Mouse (Mus musculus): ENCODE measurements around the gene Caln1.

Gene Caln1

DNA sequence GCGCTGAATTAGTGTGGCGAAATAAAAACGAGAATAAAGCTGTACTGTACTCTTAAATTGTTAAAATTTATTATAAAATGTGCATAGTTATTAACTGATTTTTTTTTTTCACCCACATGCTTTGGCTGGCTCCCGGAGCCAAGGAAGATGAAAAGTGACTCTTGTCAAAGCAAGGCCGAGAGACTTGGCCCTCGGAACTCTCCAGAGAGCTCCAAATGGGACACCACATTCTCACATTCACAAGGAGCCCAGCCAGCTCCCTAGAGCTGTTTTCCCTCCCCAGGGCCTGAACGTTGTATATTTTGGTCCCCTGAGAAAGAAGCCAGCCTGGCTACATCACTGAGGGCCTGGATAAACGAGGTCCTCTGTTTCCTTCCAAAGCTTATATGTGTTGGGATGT is 25.1 kb downstream of the Caln1 start:
- in situ Hi-C loops (cut with MboI, MseI) = no loop called here

DNA sequence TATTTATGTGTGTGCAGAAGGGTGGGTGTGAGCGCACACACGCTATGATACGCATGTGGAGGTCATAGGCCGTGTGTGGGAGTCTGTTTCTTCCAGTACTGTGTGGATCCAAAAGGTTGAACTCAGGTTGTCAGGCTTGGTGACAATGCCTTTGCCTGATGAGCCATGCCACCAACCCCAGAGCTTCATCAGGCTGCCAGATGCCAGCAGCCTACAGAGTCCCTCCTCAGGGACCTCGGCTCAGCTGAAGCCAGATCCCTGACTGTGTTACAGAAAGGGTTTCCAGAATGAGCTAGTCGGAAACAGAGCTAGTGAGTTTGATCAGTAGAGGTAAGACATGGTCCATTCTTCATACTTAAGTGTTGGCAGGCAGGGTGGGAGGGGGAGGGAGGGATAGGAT is 25.9 kb downstream of the Caln1 start:
- in situ Hi-C loops (cut with MboI, MseI) = no loop called here

DNA sequence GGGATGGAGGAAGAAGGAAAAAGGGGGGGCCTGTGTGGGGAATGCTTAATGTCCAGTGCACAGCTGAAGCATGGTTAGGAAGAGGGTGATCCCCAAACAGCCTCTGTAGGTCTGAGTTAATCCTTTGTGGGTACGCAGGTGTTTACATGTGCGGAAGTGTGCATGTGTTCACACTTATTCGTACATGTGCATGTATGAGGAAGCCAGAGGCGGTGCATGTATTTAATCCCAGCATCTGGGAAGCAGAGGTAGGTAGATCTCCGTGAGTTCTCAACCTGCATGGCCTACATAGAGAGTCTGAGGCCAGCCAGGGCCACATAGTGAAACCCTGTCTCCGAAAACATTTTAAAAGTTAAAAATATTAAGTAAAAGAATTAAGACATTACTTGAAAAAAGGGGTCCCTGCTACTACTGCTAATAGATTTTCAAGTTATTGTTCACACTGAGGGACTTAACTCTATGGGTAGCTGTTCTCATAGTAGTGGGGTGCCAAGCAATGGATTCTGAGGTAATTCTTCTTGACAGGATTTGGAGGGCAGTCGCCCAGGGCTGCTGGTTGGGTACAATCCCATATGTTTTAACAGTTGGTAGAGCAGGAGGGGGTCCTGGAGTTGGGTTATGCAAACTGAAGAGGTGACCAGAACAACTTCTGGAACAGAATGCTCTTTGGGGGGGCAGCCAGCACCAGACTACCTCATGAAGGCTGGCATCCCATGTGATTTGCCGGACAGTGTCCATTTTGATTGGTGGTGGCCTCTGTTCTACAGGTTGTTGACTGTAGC is 31.1 kb downstream of the Caln1 start:
- in situ Hi-C loops (cut with MboI, MseI) = loop anchor here (10.0 kb wide), 1 partner anchor 454 kb away; no protein-coding TSS in a partner anchor

- in situ Hi-C loops (cut with MboI, MseI) = loop anchor here (10.0 kb wide), 1 partner anchor 450 kb away; no protein-coding TSS in a partner anchor
These were observed 35.9 kb downstream of the Caln1 start for GRCm38 (mm10) chr5:130405201-130405600.

GRCm38 (mm10) chr5:130409706-130410105 is 40.5 kb downstream of the Caln1 start:
- in situ Hi-C loops (cut with MboI, MseI) = loop anchor here (10.0 kb wide), 1 partner anchor 445 kb away; no protein-coding TSS in a partner anchor

GRCm38 (mm10) chr5:130411516-130411915 is 42.3 kb downstream of the Caln1 start:
- in situ Hi-C loops (cut with MboI, MseI) = no loop called here

DNA sequence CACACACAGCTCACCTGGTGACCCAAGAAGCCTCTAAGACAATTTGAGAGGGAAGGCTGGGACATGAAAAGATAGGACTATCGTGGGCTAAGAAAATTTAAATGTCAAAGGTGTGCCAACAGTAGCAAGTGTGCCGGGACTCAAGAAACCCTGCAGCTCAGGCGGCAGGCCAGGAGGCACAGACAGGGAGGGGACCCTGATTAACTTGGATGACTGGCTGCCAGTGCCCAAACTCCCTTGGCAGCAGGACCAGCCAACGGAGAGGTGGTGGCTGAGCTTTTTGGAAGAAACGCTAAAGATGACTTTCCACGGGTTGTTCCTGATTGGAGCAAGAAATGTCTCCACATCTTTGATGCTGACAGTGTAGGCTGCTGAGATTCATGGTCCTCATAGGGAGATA is 78.2 kb downstream of the Caln1 start:
- in situ Hi-C loops (cut with MboI, MseI) = no loop called here

DNA sequence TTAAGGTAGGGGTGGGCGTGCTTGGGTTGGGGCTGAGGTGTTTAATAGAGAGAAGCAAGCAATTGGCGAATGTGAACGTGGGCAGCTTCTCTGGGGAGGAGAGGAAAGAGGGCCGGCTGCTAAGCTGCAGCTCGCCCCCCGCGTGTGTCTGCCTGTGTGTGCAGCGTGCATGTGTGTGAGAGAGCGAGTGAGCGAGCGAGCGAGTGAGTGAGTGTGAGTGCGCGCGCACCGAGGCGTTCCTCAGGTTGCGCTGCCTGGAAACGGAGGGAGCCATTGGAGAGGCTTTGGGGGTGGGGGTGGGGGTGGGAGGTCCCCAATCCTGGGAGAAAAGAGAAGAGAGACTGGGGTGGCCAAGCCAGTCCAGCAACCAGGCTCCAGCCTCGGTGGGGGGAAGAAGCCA is 79.2 kb downstream of the Caln1 start:
- in situ Hi-C loops (cut with MboI, MseI) = no loop called here

- in situ Hi-C loops (cut with MboI, MseI) = no loop called here
These were observed 79.9 kb downstream of the Caln1 start for GRCm38 (mm10) chr5:130448931-130449856.

- in situ Hi-C loops (cut with MboI, MseI) = no loop called here
These were observed 80.8 kb downstream of the Caln1 start for GRCm38 (mm10) chr5:130450031-130450541.

- in situ Hi-C loops (cut with MboI, MseI) = no loop called here
These were observed 88.8 kb downstream of the Caln1 start for GRCm38 (mm10) chr5:130458076-130458475.

DNA sequence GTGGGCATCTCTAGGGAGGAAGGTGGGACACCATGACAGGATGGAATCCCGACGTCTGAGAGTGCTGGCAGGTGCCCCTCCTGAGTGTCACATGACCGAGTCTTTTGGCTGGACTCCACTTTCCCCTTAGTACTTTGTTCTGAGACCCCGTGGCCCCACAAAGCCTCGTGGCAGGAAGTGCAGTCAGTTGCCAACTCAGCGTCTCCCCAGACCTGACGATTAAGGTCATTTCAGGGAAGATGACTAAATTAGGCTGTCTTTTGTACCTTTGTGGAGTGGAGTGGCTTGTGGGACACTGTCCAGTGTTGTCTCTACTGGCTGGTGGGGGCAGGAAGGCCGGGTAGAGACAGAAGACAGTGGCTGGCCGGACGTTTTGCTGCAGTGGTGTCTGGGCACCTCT is 103.0 kb downstream of the Caln1 start:
- in situ Hi-C loops (cut with MboI, MseI) = no loop called here

DNA sequence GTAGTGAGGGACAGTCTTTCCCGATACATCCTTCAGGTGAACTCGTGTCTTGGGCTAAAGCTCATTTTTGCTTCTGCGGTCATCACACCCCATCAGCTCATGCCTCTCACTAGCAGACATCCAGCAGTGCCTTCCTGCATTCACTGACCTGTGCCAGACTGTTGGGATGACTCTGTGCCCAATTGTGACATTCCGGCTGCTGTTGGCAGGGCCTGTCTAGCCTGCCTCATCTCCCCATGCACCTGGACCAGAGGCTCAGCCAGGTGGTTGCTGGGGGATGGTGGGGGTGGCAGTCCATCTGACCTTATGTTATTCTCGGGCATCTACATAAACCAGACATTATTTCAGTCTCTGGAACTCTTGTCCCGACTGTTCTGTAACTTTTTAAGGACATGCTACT is 105.6 kb downstream of the Caln1 start:
- in situ Hi-C loops (cut with MboI, MseI) = no loop called here

DNA sequence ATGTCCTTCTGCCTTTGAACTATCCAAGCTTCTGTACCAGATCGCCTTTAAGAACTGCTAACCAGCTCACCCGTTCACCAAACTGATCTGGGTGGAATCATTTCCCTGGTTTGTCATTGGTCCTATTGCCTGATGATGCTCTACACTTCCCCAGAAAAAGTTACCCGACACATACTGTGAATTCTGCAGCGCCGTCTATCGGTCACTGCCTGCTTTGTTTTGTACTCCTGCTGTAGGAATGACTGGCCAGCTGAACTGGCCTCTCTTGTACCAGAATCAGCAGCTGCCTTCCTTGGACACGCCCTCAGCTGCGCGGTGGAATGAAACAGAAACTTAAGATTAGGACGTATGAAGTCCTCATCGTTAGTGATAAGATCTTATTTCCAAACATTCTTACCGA is 107.5 kb downstream of the Caln1 start:
- in situ Hi-C loops (cut with MboI, MseI) = no loop called here

DNA sequence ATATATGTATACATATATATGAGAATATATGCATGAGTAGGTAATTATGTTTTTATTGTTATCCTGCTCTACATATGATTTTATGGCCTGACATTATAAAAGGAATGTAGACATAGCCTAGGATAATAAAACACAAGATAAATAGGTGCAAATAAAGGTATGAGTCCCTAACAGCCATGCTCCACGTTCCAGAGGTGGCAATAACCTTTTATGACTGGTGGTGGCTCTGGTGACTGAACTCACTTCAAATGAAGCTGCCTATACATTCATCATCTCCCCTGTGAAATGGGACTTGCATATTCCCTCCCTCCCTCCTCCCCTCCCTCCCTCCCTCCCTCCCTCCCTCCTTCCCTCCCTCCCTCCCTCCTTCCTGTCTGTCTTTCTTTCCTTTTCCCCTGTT is 111.0 kb downstream of the Caln1 start:
- in situ Hi-C loops (cut with MboI, MseI) = no loop called here

DNA sequence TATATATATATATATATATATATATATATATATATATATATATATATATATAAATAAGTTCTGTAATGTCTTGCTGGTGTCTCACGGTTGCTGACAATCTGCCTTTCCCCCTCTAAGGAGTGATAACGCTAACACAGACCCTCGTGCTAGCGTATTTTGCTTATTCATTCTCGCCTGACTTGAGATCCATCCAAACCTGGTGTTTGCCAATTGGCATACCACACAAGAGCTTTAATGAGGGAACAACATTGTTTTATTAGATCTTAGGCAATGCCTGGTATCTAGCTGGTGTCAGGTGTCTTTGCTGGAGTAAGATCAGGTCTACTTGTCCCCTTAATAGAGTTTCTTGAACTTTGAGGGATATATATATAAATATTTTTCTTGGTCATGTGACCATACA is 122.2 kb downstream of the Caln1 start:
- in situ Hi-C loops (cut with MboI, MseI) = no loop called here

GRCm38 (mm10) chr5:130492305-130492704 is 123.0 kb downstream of the Caln1 start:
- in situ Hi-C loops (cut with MboI, MseI) = no loop called here

DNA sequence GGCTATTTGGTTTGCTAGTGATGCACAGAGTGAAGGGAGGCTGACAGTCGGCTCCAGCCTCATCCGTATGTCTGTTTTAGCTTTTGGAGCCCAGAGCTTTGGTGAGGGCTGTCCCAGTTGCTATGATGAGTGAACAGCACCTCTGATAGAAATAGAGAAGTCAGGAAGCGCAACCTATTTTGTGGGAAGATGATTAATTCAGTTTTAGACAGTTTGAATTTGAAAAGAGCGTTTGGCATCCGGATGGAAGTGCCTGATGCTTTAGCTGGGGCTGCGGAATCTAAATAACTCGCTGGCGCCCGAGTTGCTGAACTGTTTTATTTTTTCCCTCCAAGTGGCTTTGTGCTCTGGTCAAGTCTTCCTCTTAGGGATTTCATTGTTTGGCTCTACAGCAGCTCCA is 133.3 kb downstream of the Caln1 start:
- in situ Hi-C loops (cut with MboI, MseI) = no loop called here

GRCm38 (mm10) chr5:130504891-130505290 is 135.6 kb downstream of the Caln1 start:
- in situ Hi-C loops (cut with MboI, MseI) = no loop called here

GRCm38 (mm10) chr5:130510516-130510915 is 141.3 kb downstream of the Caln1 start:
- in situ Hi-C loops (cut with MboI, MseI) = no loop called here

- in situ Hi-C loops (cut with MboI, MseI) = no loop called here
These were observed 146.1 kb downstream of the Caln1 start for GRCm38 (mm10) chr5:130515395-130515794.

DNA sequence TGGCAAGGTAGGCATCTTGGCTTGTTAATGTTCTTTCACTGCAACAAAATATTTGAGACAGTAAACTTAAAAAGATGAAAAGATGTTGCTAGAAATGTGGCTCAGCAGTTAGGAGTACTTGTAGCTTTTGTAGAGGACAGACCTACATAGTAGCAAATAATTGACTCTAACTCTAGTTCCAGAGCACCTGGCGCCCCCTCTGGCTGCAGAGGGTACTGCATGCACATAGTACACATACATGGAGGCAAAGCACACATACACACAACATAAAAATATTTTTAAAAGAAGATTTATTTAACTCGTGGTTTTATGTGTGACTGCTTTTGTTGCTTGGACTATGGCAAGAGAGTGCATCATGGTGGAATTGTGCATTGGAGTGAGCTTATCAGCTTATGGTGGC is 151.3 kb downstream of the Caln1 start:
- in situ Hi-C loops (cut with MboI, MseI) = no loop called here
